Mouse (Mus musculus) stomach, postnatal 0 days (tissue): Measurements from ENCODE around the gene Calm3.

Experiments
- CTCF ChIP-seq: IDR thresholded peaks from 2 replicates; pipeline ENCODE4 v1.5.1; 2016; ENCODE audit warnings: antibody characterized with exemption, low read depth, mild to moderate bottlenecking, moderate library complexity
- EP300 ChIP-seq: optimal IDR thresholded peaks from 2 replicates; pipeline ENCODE3; 2016; ENCODE audit warnings: antibody characterized with exemption

DNA sequence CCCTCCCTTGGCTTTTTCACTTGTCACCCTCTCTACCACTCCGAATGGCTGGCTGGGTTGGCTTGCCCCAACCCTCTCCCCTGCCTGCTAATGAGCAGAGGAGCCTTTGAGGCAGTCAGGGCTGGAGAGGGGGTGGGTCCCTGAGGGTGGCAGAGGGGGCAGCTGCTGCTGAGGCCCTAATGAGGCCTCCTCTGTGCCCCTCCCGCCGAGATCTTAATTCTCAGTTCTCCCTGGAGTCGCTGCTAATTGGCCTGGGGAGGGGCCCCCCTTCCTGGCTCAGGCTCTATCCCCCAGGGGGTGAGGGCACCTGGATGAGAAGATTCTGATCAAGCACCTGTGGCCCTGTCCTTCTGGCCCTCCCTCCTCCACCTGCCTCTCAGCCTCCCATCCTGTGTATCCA lies 29.6 kb downstream of the Calm3 start:
- no peak for TF ChIP-seq CTCF
- TF ChIP-seq EP300, result no peak
